Mouse (Mus musculus) spleen, adult 2 months (tissue): Measurements from ENCODE around the gene Olfr366.
"Not testable (repeated sequence)": the region's sequence is repeated elsewhere in the genome, so short reads cannot be mapped to it uniquely, and the experiment has no call there.

Experiments used
- CTCF ChIP-seq: fragments of 200-500 bp; IDR thresholded peaks from 2 replicates; pipeline ENCODE4 v1.5.1; 2011; ENCODE audit warnings: mild to moderate bottlenecking, inconsistent platforms; ENCODE audit not compliant: insufficient read depth, insufficient read length, insufficient replicate concordance; ENCODE audit errors: extremely low read depth
- POLR2A ChIP-seq: fragments of 200-500 bp; IDR thresholded peaks from 2 replicates; pipeline ENCODE4 v1.6.1; 2011; ENCODE audit warnings: low read depth, low read length, inconsistent platforms

GRCm38 (mm10) chr2:37261781-37262180 lies 50.4 kb downstream of the Olfr366 start:
- not testable (repeated sequence) for TF ChIP-seq CTCF, POLR2A
